Mouse (Mus musculus) forebrain, embryonic 14.5 days (tissue): ENCODE results near the gene Gbp8. TPM values are rescaled to one million over a fixed set of nuclear protein-coding genes. Genes with fewer than 3 reads are reported as not detected.
"Not testable (repeated sequence)": the region's sequence is repeated elsewhere in the genome, so short reads cannot be mapped to it uniquely, and the experiment has no call there.

Source experiments
- ATAC-seq: fragments of 200-750 bp; cut with Nextera tagmentation; 2 replicates; pipeline ENCODE4 v1.8.0; 2017; ENCODE audit warnings: mild to moderate bottlenecking, moderate library complexity
- DNase-seq: peaks from one replicate; pipeline ENCODE4 v3.0.0-alpha.2; 2015; ENCODE audit warnings: low spot score
- H3K27ac ChIP-seq: fragments of 300-500 bp; sonication (generic); 2 replicates; pipeline ENCODE4 v1.5.1; 2014; ENCODE audit warnings: low read depth, mild to moderate bottlenecking, control low read depth, low read length, moderate library complexity
- H3K27me3 ChIP-seq: fragments of 300-500 bp; sonication (generic); replicated peaks from 2 replicates; pipeline ENCODE4 v1.6.1; 2014; ENCODE audit warnings: low read length, control low read depth, mixed read lengths; ENCODE audit not compliant: control insufficient read depth, insufficient read depth
- H3K36me3 ChIP-seq: fragments of 300-500 bp; sonication (generic); 2 replicates; pipeline ENCODE4 v1.6.1; 2014; ENCODE audit warnings: low read length, control low read depth; ENCODE audit not compliant: control insufficient read depth, insufficient read depth
- H3K4me1 ChIP-seq: fragments of 300-500 bp; sonication (generic); 2 replicates; pipeline ENCODE4 v1.6.1; 2014; ENCODE audit warnings: antibody characterized with exemption, low read length, control low read depth; ENCODE audit not compliant: control insufficient read depth, insufficient read depth
- H3K4me2 ChIP-seq: fragments of 300-500 bp; sonication (generic); 2 replicates; pipeline ENCODE4 v1.6.1; 2014; ENCODE audit warnings: mild to moderate bottlenecking, control low read depth, low read length
- H3K4me3 ChIP-seq: fragments of 300-500 bp; sonication (generic); 2 replicates; pipeline ENCODE4 v1.5.1; 2014; ENCODE audit warnings: low read depth, low read length, control low read depth
- H3K9ac ChIP-seq: fragments of 300-500 bp; sonication (generic); 2 replicates; pipeline ENCODE4 v1.6.1; 2014; ENCODE audit warnings: mild to moderate bottlenecking, low read length, control low read depth, moderate library complexity
- H3K9me3 ChIP-seq: fragments of 300-500 bp; sonication (generic); replicated peaks from 2 replicates; pipeline ENCODE4 v1.6.1; 2016; ENCODE audit warnings: low read length, control low read depth, mixed read lengths; ENCODE audit not compliant: control insufficient read depth
- WGBS: fragments of 180-500 bp; shearing (Covaris S2); extraction: QIAGEN DNeasy Blood & Tissue Kit; methylation state at CpG from one replicate; pipeline ENCODE4 v1.1.7; 2014; 5-methylcytosine and 5-hydroxymethylcytosine counted together
- polyA plus RNA-seq: library from polyadenylated mRNA; unstranded; fragments of >200 nt; fragmentation: Nextera tagmentation; extraction: Ambion mirVana; gene quantifications from 2 replicates; pipeline ENCODE4 v1.2.1, GENCODE M21; 2014

Gene Gbp8
- polyA plus RNA-seq, result 0.31 and 0.58 TPM in 2 replicates

DNA sequence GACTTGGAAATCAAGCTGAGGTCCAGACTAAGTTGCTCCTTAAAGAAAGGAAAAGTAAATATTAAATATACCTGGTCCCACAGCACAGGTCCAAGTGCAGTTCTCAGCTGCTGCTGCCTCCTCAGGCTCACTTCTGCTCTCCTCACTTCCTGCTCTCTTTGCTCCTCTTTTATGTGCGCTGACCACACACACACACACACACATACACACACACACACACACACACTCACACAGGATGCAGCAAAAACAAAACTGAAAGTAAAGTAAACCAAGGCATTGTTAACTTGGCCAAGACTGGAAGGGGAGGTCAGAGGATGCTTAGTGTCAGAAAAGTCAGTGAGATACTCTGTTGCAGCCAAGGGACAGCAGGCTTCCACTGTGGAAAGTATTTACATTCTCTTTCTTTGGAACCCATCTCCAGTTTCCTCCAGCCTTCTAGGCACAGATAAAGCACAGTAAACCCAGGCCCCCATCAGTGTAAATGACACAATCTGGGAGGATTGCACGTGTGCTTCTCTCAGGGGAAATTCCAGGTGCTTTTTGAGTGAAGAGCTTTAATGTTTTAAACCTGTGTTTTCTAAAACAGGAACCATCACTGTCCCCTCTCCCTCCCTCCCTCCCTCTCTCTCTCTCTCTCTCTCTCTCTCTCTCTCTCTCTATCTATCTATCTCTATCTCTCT lies at the start of gene Gbp8, which contains the start of the genes Gbp9 and Gbp4:
Gene Gbp8, minus strand, starts transcription at position 132 of the 680 bp plus-strand sequence.
Gene Gbp9, minus strand, starts transcription at position 131 of the 680 bp plus-strand sequence.
Gene Gbp4, minus strand, starts transcription at position 178 of the 680 bp plus-strand sequence.
- not testable (repeated sequence) for H3K4me3 ChIP-seq, H3K4me1 ChIP-seq, H3K4me2 ChIP-seq, H3K9ac ChIP-seq, H3K27me3 ChIP-seq, H3K36me3 ChIP-seq, H3K9me3 ChIP-seq, H3K27ac ChIP-seq, ATAC-seq, DNase-seq
- WGBS, result 15% methylated on average over 2 of the region's 2 CpGs

- Histone ChIP-seq H3K4me2 (no peak overlapping the region), H3K9ac (no peak overlapping the region), H3K36me3 (no peaks in the 10 kb centered on the region), H3K27ac (no peak overlapping the region), H3K9me3 (no peaks in the 10 kb centered on the region), H3K4me1 (no peaks in the 10 kb centered on the region), H3K27me3 (no peaks in the 10 kb centered on the region), H3K4me3 (no peak overlapping the region)
- ATAC-seq (no peak), DNase-seq (no peak)
These were observed 42.1 kb upstream of the Gbp8 start for GRCm38 (mm10) chr5:105181446-105181845.

DNA sequence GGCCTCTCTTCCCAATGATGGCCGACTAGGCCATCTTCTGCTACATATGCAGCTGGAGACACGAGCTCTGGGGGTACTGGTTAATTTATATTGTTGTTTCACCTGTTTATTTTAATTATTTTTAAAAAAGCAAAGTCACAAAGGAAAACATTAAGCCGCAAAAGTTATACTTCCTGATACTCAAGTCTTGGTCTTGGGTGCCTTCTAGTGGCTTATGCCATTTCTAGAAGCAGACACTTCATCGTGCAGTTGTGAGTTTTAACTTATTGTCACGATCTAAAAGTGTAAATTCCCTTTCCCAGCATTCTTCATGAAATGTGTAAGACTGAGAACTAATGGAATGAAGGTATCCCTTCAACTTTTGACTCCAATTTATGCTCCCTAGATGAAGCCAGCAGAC lies 17.2 kb upstream of the Gbp8 start:
- Histone ChIP-seq H3K27ac (no peak overlapping the region), H3K36me3 (no peaks in the 10 kb centered on the region), H3K4me1 (no peaks in the 10 kb centered on the region), H3K9ac (no peak overlapping the region), H3K4me2 (no peak overlapping the region), H3K9me3 (no peaks in the 10 kb centered on the region), H3K4me3 (no peak overlapping the region), H3K27me3 (no peaks in the 10 kb centered on the region)
- WGBS, result 88% methylated on average over 5 of the region's 5 CpGs
- ATAC-seq (no peak), DNase-seq (no peak)

DNA sequence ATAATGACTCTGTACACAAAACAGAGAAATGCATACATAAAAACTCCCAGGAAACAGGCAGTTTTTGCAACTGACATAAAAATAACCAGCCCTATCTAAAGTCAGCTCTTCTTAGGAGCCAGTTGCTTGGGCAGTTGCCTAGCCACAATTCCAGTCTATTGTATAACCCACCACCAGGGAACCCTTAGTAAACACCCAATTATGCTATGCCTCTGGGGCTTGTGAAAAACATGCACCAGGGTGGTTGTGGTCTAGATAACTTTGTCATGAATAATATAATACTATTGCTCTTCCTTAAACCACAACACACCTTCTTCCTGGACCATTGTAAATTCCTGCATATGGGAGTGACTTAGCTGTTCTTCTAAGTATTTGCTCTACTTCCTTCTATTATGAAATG lies 14.7 kb upstream of the Gbp8 start:
- Histone ChIP-seq H3K9me3 (no peaks in the 10 kb centered on the region), H3K9ac (no peak overlapping the region), H3K4me2 (no peak overlapping the region), H3K27ac (no peak overlapping the region), H3K27me3 (no peaks in the 10 kb centered on the region), H3K4me3 (no peak overlapping the region), H3K36me3 (no peaks in the 10 kb centered on the region), H3K4me1 (no peaks in the 10 kb centered on the region)
- no peak for DNase-seq
- no peak for ATAC-seq

GRCm38 (mm10) chr5:105148062-105148461 lies 8.7 kb upstream of the Gbp8 start:
- not testable (repeated sequence) for H3K27ac ChIP-seq, H3K9me3 ChIP-seq, H3K27me3 ChIP-seq, ATAC-seq, H3K36me3 ChIP-seq, H3K4me3 ChIP-seq, H3K4me2 ChIP-seq, H3K9ac ChIP-seq, DNase-seq, H3K4me1 ChIP-seq
- 69% methylated on average over 2 of the region's 2 CpGs for WGBS

DNA sequence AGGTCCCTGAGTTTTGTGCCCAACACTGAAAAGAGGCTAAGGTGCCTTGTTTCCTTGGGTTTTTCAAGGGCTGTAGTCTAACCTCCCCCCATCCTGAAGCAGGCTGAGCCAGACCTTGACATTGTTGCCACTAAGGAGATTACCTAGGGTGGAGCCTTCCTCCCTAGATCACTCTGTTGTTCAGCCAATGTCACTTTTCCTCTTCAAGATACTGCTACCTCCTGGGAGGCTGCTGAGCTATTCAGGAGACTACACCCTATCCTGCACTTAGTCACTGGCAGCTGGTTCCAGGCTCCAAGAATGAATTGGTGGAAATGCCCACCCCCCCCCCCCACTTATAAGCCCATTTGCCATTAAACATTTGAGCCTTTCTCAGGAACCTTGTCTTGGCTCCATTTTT lies 7.1 kb upstream of the Gbp8 start:
- DNase-seq (no peak), ATAC-seq (no peak)
- H3K4me2 ChIP-seq, result no peak overlapping the region
- H3K9ac ChIP-seq, result no peak overlapping the region
- no peaks in the 10 kb centered on the region for H3K9me3 ChIP-seq
- no peak overlapping the region for H3K4me3 ChIP-seq
- H3K36me3 ChIP-seq, result no peaks in the 10 kb centered on the region
- no peaks in the 10 kb centered on the region for H3K4me1 ChIP-seq
- no peaks in the 10 kb centered on the region for H3K27me3 ChIP-seq
- H3K27ac ChIP-seq, result no peak overlapping the region

GRCm38 (mm10) chr5:105145731-105146130 lies 6.4 kb upstream of the Gbp8 start:
- H3K36me3 ChIP-seq, ATAC-seq, H3K4me1 ChIP-seq, H3K27ac ChIP-seq, H3K9ac ChIP-seq, H3K4me2 ChIP-seq, H3K9me3 ChIP-seq, DNase-seq, H3K27me3 ChIP-seq, H3K4me3 ChIP-seq: not testable (repeated sequence)
- WGBS, result 53% methylated on average over 3 of the region's 3 CpGs

DNA sequence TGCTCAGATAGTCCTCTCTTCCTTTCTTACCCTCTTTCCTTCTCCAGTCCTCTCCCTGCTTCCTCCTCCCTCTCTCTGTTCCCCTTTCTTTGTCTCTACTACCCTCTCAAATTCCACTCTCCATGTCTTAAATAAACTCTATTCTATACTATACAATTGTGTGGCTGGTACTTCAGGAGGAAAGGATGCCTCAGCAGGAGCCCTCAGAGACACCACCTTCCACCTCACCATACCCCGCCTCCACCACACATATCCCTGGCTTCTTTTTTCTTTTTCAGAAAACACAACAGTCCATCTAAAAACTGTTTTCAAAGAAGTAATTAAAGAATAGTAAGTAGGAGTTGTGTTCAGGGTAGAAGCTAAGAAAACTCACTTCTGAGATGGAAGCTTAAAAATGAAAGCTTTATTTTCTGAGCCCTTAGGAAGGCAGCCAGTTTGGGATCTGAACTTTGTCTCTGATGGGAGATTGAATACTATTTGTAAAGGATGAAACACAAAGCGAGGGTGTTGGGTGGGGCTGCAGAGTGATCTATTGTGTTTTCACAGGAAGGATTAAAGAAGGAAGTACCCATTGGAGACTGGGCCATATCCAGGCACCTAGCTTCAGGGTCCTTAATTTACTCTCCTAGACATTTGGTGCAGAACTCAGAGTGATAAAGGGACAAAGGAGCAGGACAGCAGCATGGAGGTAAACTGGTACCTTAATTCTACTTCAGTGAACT lies 910 bp upstream of the Gbp8 start:
- H3K27ac ChIP-seq, ATAC-seq, H3K4me2 ChIP-seq, H3K9ac ChIP-seq, H3K4me3 ChIP-seq, H3K9me3 ChIP-seq, H3K36me3 ChIP-seq, H3K27me3 ChIP-seq, DNase-seq, H3K4me1 ChIP-seq: not testable (repeated sequence)
- WGBS, result 26% methylated on average over 2 of the region's 2 CpGs

DNA sequence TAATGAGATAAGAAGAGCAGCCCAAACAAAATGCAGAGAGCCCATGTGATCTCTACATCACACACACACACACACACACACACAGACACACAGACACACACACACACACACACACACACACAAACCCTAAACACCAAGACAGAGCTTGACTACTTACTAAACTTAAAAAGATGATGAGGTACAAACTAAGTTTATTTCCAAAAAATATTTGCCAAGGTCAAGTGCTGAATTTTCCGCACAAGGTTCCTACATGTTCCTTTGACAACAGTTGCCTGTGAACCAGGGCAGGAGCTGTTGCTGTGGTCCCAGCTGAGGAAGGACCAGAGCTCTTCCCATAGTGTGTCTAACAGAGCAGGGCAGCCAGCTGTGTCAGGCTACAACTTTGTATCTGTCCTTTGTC lies 434 bp downstream of the Gbp8 start:
- H3K36me3 ChIP-seq, result no peaks in the 10 kb centered on the region
- 88% methylated on average over 1 of the region's 1 CpGs for WGBS

More for the DNA sequence above, 434 bp downstream of the Gbp8 start:
- ATAC-seq, result no peak
- Histone ChIP-seq H3K4me2 (no peak overlapping the region), H3K27me3 (no peaks in the 10 kb centered on the region), H3K9me3 (no peaks in the 10 kb centered on the region), H3K4me3 (no peak overlapping the region), H3K4me1 (no peaks in the 10 kb centered on the region), H3K9ac (no peak overlapping the region), H3K27ac (no peak overlapping the region)
- DNase-seq, result no peak
